Mouse (Mus musculus) liver, embryonic 16.5 days (tissue): ENCODE measurements at regions not wholly inside any gene's neighbourhood (a gene's known extent, or its start where the extent isn't known, plus 50 kb on each side); places are given as distances from the start of the nearest gene placed in this dataset.
"Not testable (repeated sequence)": the region's sequence is repeated elsewhere in the genome, so short reads cannot be mapped to it uniquely, and the experiment has no call there.

Source experiments
- ATAC-seq: fragments of 200-750 bp; cut with Nextera tagmentation; 2 replicates; pipeline ENCODE4 v1.8.0; 2017; ENCODE audit warnings: low read depth, mild to moderate bottlenecking, moderate number of reproducible peaks, moderate library complexity
- H3K27ac ChIP-seq: fragments of 300-500 bp; sonication (generic); 2 replicates; pipeline ENCODE4 v1.5.1; 2014; ENCODE audit warnings: mild to moderate bottlenecking, low read length
- H3K27me3 ChIP-seq: fragments of 300-500 bp; sonication (generic); 2 replicates; pipeline ENCODE4 v1.6.1; 2014; ENCODE audit warnings: low read depth, low read length, mixed read lengths; ENCODE audit not compliant: control insufficient read depth, insufficient read depth
- H3K36me3 ChIP-seq: fragments of 300-500 bp; sonication (generic); 2 replicates; pipeline ENCODE4 v1.6.1; 2014; ENCODE audit warnings: mild to moderate bottlenecking; ENCODE audit not compliant: control insufficient read depth, insufficient read depth
- H3K4me1 ChIP-seq: fragments of 300-500 bp; sonication (generic); 2 replicates; pipeline ENCODE4 v1.6.1; 2014; ENCODE audit warnings: low read depth, low read length, mixed read lengths; ENCODE audit not compliant: control insufficient read depth
- H3K4me2 ChIP-seq: fragments of 300-500 bp; sonication (generic); 2 replicates; pipeline ENCODE4 v1.6.1; 2014; ENCODE audit warnings: low read depth, low read length, mixed read lengths
- H3K4me3 ChIP-seq: fragments of 300-500 bp; sonication (generic); 2 replicates; pipeline ENCODE4 v1.5.1; 2014; ENCODE audit warnings: low read depth, mild to moderate bottlenecking, low read length
- H3K9ac ChIP-seq: fragments of 300-500 bp; sonication (generic); 2 replicates; pipeline ENCODE4 v1.6.1; 2014; ENCODE audit warnings: low read depth, low read length
- H3K9me3 ChIP-seq: fragments of 300-500 bp; sonication (generic); replicated peaks from 2 replicates; pipeline ENCODE4 v1.6.1; 2016; ENCODE audit warnings: low read length; ENCODE audit not compliant: control insufficient read depth
- WGBS: fragments of 180-500 bp; shearing (Covaris S2); extraction: QIAGEN DNeasy Blood & Tissue Kit; methylation state at CpG from one replicate; pipeline ENCODE4 v1.1.7; 2014; ENCODE audit not compliant: insufficient replicate concordance; 5-methylcytosine and 5-hydroxymethylcytosine counted together

DNA sequence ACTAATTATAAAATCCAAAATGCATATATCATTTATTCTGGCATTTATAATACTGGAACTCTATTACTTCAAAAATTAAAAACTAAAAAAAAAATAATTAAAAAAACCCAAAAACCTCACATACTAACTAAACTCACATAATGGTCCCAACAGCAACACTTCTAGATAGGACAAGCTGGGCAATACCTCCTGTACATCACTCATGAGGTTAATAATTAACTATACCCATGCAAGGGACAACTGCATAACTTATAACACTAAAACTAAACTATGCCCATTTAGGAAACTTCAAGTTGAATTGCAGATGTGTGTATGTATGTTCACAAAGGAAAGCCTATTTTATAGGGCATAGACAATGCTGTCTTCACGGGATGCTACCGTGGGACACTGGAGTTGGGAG lies 263.0 kb upstream of the Smim15 start:
- Histone ChIP-seq H3K36me3 (no peaks in the 10 kb centered on the region), H3K9me3 (no peaks in the 10 kb centered on the region), H3K27ac (no peak overlapping the region), H3K4me2 (no peak overlapping the region), H3K4me3 (no peak overlapping the region), H3K9ac (no peak overlapping the region), H3K27me3 (no peaks in the 10 kb centered on the region), H3K4me1 (no peaks in the 10 kb centered on the region)
- no peak for ATAC-seq
- 73% methylated on average over 2 of the region's 2 CpGs for WGBS

DNA sequence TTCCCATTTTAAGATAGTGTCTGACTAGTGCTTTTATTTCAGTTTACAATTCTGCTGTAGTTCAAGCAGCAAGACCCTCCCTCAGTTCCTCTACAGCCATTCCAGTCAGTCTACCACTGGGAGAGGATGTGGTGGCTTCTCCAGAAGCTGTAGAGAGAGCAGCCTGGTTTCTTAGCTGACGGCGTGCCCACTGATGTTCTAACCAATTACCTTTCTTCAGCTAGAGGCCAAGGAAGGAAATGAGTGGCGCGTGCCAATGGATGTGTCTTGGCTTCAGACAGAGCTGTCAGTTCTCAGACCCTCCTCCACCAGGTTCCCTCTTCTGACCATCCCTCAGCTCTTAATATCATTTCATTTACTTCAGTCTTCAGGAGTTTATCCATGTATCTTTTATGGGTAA lies 264.7 kb upstream of the Smim15 start:
- 30% methylated on average over 4 of the region's 4 CpGs for whole genome bisulfite sequencing
- no peak for ATAC-seq
- Histone ChIP-seq H3K27me3 (no peaks in the 10 kb centered on the region), H3K36me3 (no peaks in the 10 kb centered on the region), H3K4me2 (no peak overlapping the region), H3K27ac (no peak overlapping the region), H3K4me1 (no peaks in the 10 kb centered on the region), H3K4me3 (no peak overlapping the region), H3K9ac (no peak overlapping the region), H3K9me3 (no peaks in the 10 kb centered on the region)

DNA sequence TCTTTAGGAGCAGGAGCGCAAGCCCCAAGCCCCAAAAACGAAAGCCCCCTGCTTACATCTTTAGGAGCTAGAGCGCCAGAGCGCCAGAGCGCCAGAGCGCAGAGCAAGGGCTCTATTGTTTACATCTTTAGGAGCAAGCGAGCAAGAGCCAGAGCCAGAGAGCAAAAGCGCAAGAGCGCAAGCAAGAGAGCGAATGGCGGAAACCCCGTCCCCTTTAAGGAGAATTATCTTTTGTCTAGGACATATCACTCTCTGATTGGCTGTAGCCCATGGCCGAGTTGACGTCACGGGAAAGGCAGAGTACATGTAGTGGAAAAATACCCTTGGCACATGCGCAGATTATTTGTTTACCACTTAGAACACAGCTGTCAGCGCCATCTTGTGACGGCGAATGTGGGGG lies 269.7 kb upstream of the Smim15 start:
- 83% methylated on average over 19 of the region's 19 CpGs for WGBS
- not testable (repeated sequence) for H3K27me3 ChIP-seq, ATAC-seq, H3K4me2 ChIP-seq, H3K4me3 ChIP-seq, H3K9me3 ChIP-seq, H3K36me3 ChIP-seq, H3K27ac ChIP-seq, H3K4me1 ChIP-seq, H3K9ac ChIP-seq

DNA sequence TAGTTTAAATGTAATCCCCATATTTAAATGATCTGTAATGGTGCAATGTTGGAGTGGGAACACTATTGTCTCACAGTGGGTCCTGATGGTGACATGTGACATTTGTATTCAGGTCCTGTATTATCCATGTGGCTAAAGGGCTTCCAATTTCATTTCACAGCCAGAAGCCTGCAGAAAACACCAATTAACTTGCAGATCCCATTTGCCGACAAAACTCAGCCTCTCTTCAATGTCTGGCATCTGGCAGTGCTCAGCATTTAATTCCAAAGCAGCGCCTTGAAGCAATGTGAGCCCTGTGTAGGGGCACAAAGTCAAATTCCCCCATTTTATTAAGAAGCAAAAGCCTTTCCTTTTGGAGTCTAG lies 277.0 kb upstream of the Smim15 start:
- no peak for ATAC-seq
- Histone ChIP-seq H3K27ac (no peak overlapping the region), H3K9ac (no peak overlapping the region), H3K4me3 (no peak overlapping the region), H3K4me2 (no peak overlapping the region), H3K9me3 (no peaks in the 10 kb centered on the region), H3K36me3 (no peaks in the 10 kb centered on the region), H3K4me1 (no peaks in the 10 kb centered on the region), H3K27me3 (no peaks in the 10 kb centered on the region)
- 69% methylated on average over 2 of the region's 2 CpGs for WGBS

DNA sequence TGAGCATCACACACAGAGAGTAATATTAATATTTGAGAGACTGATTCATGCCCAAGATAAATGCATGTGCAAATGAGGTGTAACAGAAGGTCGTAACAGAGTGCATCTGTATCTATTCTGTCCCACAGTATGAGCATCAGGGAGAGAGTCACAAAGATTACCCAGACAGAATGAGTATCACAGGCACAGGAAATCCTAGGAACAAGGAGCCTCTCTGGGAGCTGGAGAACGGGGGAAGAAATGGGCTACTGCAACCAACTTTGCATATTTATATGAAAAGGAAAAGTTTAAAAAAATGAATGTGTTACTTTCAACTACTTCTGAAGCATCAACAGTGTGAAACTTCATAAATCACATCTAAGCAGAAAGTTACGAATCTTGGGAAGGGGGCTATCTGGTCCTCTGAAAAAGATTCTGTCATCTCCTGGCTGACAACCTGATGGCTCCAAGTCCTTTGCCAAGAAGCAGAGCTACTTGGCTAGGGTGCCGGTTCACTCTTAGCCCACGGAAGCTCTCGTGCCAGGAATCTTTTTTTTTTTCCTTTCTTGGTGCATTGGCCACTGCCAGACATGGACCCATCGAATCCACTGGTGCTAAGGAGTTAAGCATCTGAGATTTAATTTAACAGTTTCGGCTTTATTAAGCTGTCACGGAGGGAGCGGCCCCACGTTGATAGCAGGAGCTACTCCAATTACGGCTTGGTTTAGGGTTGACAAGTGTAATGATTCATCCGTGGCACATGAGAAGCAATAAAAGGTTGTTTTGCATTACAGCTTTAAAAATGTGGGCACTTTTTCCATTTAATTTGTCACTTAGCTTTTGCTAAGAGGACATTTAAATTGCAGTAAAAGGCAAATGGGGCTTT lies 277.6 kb upstream of the Smim15 start:
- H3K9ac ChIP-seq, result no peak overlapping the region
- H3K4me1 ChIP-seq, result no peaks in the 10 kb centered on the region
- no peaks in the 10 kb centered on the region for H3K9me3 ChIP-seq
- H3K36me3 ChIP-seq, result no peaks in the 10 kb centered on the region
- H3K4me3 ChIP-seq, result no peak overlapping the region
- WGBS, result 78% methylated on average over 13 of the region's 13 CpGs
- no peak for ATAC-seq
- no peak overlapping the region for H3K4me2 ChIP-seq
- no peaks in the 10 kb centered on the region for H3K27me3 ChIP-seq
- H3K27ac ChIP-seq, result no peak overlapping the region

DNA sequence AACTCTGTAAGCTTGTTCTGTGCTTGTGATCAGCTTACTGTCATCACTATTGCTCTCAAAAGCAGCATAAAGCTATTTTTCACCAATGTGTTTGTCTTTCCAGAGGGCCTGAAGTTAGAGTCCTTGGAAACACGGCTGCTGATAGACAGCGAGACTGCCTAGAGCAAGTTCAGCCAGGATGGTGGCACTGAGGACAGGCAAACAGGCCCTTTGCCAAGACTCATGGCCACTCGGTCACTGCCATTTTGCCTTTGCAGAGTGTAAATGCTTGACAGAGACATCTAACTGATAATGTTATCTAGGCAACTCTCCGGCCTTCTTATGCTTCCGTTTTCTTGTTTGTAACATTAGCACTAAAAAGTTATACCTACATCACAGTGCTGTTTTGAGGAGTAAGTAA lies 280.3 kb upstream of the Smim15 start:
- H3K4me3 ChIP-seq, result no peak overlapping the region
- no peaks in the 10 kb centered on the region for H3K4me1 ChIP-seq
- H3K36me3 ChIP-seq, result no peaks in the 10 kb centered on the region
- 72% methylated on average over 5 of the region's 5 CpGs for WGBS
- no peaks in the 10 kb centered on the region for H3K27me3 ChIP-seq
- ATAC-seq, result no peak
- H3K9ac ChIP-seq, result no peak overlapping the region
- H3K27ac ChIP-seq, result no peak overlapping the region
- H3K4me2 ChIP-seq, result no peak overlapping the region
- no peaks in the 10 kb centered on the region for H3K9me3 ChIP-seq

DNA sequence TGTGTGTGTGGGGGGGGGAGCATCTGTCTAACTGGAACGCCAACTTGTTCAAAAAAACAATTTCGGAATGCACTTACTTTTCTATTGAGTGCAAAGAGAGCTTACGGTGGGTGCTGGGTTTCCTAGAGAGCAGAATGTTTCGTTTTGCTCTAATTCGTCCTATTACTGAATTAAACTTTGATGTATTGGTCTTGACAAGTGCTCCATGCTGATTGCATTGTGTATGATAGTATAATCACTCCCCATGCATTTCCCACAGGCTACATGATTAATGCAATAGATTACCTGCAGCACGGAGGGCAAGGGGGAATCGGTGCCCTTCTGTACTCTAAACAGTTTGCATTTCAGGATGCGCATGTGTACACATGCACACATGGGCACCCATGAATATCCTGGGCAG lies 283.7 kb upstream of the Smim15 start:
- H3K27ac ChIP-seq, result no peak overlapping the region
- H3K27me3 ChIP-seq, result no peaks in the 10 kb centered on the region
- ATAC-seq, result no peak
- H3K9me3 ChIP-seq, result no peaks in the 10 kb centered on the region
- H3K4me1 ChIP-seq, result no peaks in the 10 kb centered on the region
- H3K4me2 ChIP-seq, result no peak overlapping the region
- no peak overlapping the region for H3K9ac ChIP-seq
- H3K4me3 ChIP-seq, result no peak overlapping the region
- WGBS, result 68% methylated on average over 8 of the region's 8 CpGs
- H3K36me3 ChIP-seq, result no peaks in the 10 kb centered on the region

DNA sequence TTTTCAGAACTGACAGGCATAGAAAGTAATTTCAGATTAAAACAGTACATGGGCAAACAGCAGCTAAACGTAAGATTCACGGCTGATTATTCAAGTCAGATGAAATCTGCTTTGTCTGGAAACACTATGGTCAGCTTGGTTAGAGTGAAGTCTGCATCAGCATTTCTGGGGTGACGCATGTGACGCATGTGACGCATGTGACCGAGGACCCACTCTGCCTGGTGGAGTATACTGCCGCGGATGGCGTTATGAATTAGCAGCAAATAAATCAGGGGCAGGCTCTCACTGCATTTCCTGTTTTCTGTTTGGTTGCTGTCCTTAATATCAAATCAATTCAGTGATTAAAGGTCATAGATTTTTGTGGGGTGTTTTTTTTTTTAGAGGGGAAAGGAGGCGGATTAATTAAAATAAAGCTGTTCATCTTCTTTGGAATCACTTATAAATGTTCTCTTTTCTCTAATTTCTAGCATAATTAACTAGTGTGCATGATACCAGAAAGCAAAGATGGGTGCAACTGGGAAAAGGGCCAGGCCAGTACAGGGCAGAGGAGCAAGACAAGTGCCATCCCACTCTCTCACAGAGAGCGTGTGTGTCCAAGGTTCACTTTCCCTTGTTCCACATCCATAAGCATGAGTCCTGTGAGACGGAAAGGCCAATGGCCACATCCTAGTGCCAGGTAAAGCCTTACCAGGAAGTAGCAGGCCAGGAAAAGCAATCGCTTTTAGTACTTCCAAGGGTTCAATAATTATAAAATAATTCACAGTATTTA lies 285.7 kb upstream of the Smim15 start:
- H3K4me3 ChIP-seq, result no peak overlapping the region
- no peak for ATAC-seq
- WGBS, result 78% methylated on average over 13 of the region's 13 CpGs
- H3K36me3 ChIP-seq, result no peaks in the 10 kb centered on the region
- H3K9me3 ChIP-seq, result no peaks in the 10 kb centered on the region
- no peak overlapping the region for H3K4me2 ChIP-seq
- H3K9ac ChIP-seq, result no peak overlapping the region
- no peaks in the 10 kb centered on the region for H3K27me3 ChIP-seq
- H3K27ac ChIP-seq, result no peak overlapping the region
- H3K4me1 ChIP-seq, result no peaks in the 10 kb centered on the region

DNA sequence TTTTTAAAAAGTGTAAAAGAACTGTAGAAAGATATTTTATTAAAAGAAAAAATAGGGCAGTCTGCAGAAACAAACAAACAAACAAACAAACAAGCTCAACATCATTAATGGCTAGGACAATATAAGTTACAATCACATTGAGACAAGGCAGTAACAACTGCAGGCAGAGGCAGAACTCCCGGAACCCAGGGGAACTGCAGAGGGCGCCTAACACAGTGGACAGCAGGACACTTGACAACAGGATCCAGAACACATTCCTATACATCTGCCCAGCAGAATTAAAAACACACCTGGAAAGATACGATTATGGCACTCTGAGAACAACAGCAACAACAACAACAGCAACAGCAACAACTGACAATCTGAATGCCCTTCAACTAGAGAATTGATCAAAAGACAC lies 291.5 kb upstream of the Smim15 start:
- Histone ChIP-seq H3K4me1 (no peaks in the 10 kb centered on the region), H3K9me3 (no peaks in the 10 kb centered on the region), H3K4me2 (no peak overlapping the region), H3K36me3 (no peaks in the 10 kb centered on the region), H3K4me3 (no peak overlapping the region), H3K9ac (no peak overlapping the region), H3K27me3 (no peaks in the 10 kb centered on the region), H3K27ac (no peak overlapping the region)
- no peak for ATAC-seq
- 62% methylated on average over 3 of the region's 3 CpGs for whole genome bisulfite sequencing
